Mouse (Mus musculus) neural tube, embryonic 14.5 days (tissue): ENCODE results near the gene Olfr1015. TPM values are rescaled to one million over a fixed set of nuclear protein-coding genes. Genes with fewer than 3 reads are reported as not detected.

ENCODE experiments used
- ATAC-seq: fragments of 200-750 bp; cut with Nextera tagmentation; 2 replicates; pipeline ENCODE4 v1.8.0; 2017; ENCODE audit warnings: low read depth, mild to moderate bottlenecking, moderate TSS enrichment, moderate library complexity
- H3K27ac ChIP-seq: fragments of 300-500 bp; sonication (generic); 2 replicates; pipeline ENCODE4 v1.5.1; 2014; ENCODE audit warnings: low read depth, mild to moderate bottlenecking, control low read depth, low read length, moderate library complexity, mixed read lengths
- H3K27me3 ChIP-seq: fragments of 300-500 bp; sonication (generic); 2 replicates; pipeline ENCODE4 v1.6.1; 2014; ENCODE audit warnings: low read length; ENCODE audit not compliant: control insufficient read depth, insufficient read depth
- H3K36me3 ChIP-seq: fragments of 300-500 bp; sonication (generic); 2 replicates; pipeline ENCODE4 v1.6.1; 2014; ENCODE audit warnings: low read length, mixed read lengths; ENCODE audit not compliant: control insufficient read depth, insufficient read depth
- H3K4me1 ChIP-seq: fragments of 300-500 bp; sonication (generic); 2 replicates; pipeline ENCODE4 v1.6.1; 2014; ENCODE audit warnings: low read length; ENCODE audit not compliant: control insufficient read depth, insufficient read depth
- H3K4me2 ChIP-seq: fragments of 300-500 bp; sonication (generic); 2 replicates; pipeline ENCODE4 v1.6.1; 2014; ENCODE audit warnings: mild to moderate bottlenecking, low read depth, low read length, control low read depth
- H3K4me3 ChIP-seq: fragments of 300-500 bp; sonication (generic); 2 replicates; pipeline ENCODE4 v1.5.1; 2014; ENCODE audit warnings: low read depth, low read length, control low read depth, mixed read lengths
- H3K9ac ChIP-seq: fragments of 300-500 bp; sonication (generic); replicated peaks from 2 replicates; pipeline ENCODE4 v1.6.1; 2014; ENCODE audit warnings: low read depth, mild to moderate bottlenecking, control low read depth, low read length, mixed read lengths
- H3K9me3 ChIP-seq: fragments of 300-500 bp; sonication (generic); 2 replicates; pipeline ENCODE4 v1.6.1; 2016; ENCODE audit warnings: low read length; ENCODE audit not compliant: control insufficient read depth
- WGBS: fragments of 180-500 bp; shearing (Covaris S2); extraction: QIAGEN DNeasy Blood & Tissue Kit; methylation state at CpG from one replicate; pipeline ENCODE4 v1.1.7; 2014; 5-methylcytosine and 5-hydroxymethylcytosine counted together
- polyA plus RNA-seq: library from polyadenylated mRNA; unstranded; fragments of >200 nt; fragmentation: Nextera tagmentation; extraction: Ambion mirVana; gene quantifications from 2 replicates; pipeline ENCODE4 v1.2.1, GENCODE M21; 2014

Gene Olfr1015
- polyA plus RNA-seq = not detected in 2 replicates

DNA sequence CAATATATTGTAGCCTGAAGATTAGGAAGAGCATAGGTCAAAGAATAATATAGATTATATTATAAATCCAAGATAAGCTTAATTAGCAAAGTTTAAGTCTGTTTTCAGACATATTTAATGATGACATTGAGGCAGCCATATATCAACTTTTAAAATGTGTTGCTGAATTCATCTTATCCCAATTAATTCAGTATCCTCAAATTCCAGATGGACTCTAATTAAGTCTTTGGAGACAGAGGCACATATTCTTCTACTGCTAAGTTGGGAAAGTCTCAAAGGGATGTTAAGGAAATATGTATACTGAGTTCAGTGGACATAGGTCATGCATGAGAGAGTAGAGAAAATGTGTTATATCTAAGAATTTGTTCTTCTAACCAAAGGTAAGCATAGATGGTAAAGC, at the start of gene Olfr1015:
TSS of gene Olfr1015 (plus strand) at position 301 of the 400 bp plus-strand sequence.
- H3K36me3 ChIP-seq = no peaks in the 10 kb centered on the region
- no peak within 1 kb of the TSS for H3K9ac ChIP-seq
- no peaks in the 10 kb centered on the region for H3K4me1 ChIP-seq
- no peak within 1 kb of the TSS for H3K27ac ChIP-seq
- H3K4me3 ChIP-seq = no peak within 1 kb of the TSS
- no peak within 1 kb of the TSS for H3K4me2 ChIP-seq
- H3K27me3 ChIP-seq = no peaks in the 10 kb centered on the region
- no peaks in the 10 kb centered on the region for H3K9me3 ChIP-seq
- no peak for ATAC-seq

DNA sequence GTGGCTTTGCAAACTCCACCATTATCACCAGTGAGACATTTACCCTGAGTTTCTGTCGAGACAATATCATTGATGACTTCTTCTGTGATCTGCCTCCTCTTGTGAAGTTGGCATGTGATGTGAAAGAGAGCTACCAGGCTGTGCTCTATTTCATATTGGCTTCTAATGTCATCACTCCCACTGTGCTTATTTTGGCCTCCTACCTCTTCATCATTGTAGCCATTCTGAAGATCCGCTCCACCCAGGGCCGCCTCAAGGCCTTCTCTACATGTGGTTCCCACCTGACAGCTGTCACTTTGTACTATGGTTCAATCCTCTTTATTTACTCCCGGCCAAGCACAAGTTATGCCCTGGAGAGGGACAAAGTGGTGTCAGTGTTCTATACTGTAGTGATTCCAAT, 28.0 kb upstream of the Olfr1015 start:
- WGBS = 79% methylated on average over 4 of the region's 4 CpGs
- Histone ChIP-seq H3K27me3 (no peaks in the 10 kb centered on the region), H3K27ac (no peak overlapping the region), H3K4me2 (no peak overlapping the region), H3K4me3 (no peak overlapping the region), H3K4me1 (no peaks in the 10 kb centered on the region), H3K36me3 (no peaks in the 10 kb centered on the region), H3K9ac (no peak overlapping the region), H3K9me3 (no peaks in the 10 kb centered on the region)
- ATAC-seq = no peak

GRCm38 (mm10) chr2:85762666-85763065, 19.2 kb upstream of the Olfr1015 start, which contains the start of gene Olfr1012:
Olfr1012 (minus strand) TSS chr2:85762766.
- Histone ChIP-seq H3K4me3 (no peak within 1 kb of the TSS), H3K9me3 (no peaks in the 10 kb centered on the region), H3K9ac (no peak within 1 kb of the TSS), H3K36me3 (no peaks in the 10 kb centered on the region), H3K27me3 (no peaks in the 10 kb centered on the region), H3K27ac (no peak within 1 kb of the TSS), H3K4me2 (no peak within 1 kb of the TSS), H3K4me1 (no peaks in the 10 kb centered on the region)
- WGBS = 64% methylated on average over 1 of the region's 1 CpGs
- no peak for ATAC-seq

DNA sequence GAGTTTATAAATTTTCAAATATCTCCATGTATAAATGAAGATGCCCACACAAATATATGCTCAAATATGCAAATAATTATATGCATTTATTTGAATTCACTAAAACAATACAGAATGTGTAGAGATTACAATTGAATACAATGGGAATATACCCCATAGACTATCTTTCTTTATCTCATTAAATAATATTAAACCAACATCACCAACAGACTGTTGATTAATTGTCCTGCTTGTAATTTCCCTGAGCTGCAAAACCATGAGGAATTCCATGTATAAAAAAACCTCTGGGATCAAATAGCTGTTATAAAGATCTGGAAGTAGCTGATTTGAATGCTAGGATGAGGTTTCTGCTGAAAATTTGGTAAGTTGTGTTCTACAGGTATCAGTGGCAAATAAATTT, 15.0 kb upstream of the Olfr1015 start, which contains the start of gene Olfr1013:
TSS of gene Olfr1013 (plus strand) at position 301 of the 400 bp plus-strand sequence.
- Histone ChIP-seq H3K4me2 (no peak within 1 kb of the TSS), H3K4me3 (no peak within 1 kb of the TSS), H3K27me3 (no peaks in the 10 kb centered on the region), H3K4me1 (no peaks in the 10 kb centered on the region), H3K27ac (no peak within 1 kb of the TSS), H3K9me3 (no peaks in the 10 kb centered on the region), H3K36me3 (no peaks in the 10 kb centered on the region), H3K9ac (no peak within 1 kb of the TSS)
- no peak for ATAC-seq

DNA sequence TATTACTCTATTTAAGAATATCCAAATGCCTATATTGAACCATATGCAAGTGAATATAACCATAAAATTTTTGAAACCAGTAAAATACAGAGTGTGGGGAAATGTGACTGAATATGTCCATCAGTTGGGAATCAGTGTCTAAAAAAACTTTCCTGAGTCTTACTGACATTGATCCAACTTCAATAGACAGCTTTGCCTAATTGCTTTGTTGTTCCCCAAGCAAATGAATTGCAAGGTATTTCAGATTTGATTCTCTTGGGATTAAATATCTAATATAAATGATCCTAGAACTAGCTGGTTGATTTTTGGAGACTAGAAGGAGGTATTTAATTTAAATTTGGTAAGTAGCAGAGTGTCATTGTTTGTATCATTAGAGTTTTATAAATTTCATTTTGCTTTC, 9.4 kb upstream of the Olfr1015 start, which contains the start of gene Olfr1014:
TSS of gene Olfr1014 (plus strand) at position 301 of the 400 bp plus-strand sequence.
- Histone ChIP-seq H3K27me3 (no peaks in the 10 kb centered on the region), H3K27ac (no peak within 1 kb of the TSS), H3K9me3 (no peaks in the 10 kb centered on the region), H3K9ac (no peak within 1 kb of the TSS), H3K4me3 (no peak within 1 kb of the TSS), H3K4me1 (no peaks in the 10 kb centered on the region), H3K36me3 (no peaks in the 10 kb centered on the region), H3K4me2 (no peak within 1 kb of the TSS)
- no peak for ATAC-seq

- Histone ChIP-seq H3K4me1 (no peaks in the 10 kb centered on the region), H3K27me3 (no peaks in the 10 kb centered on the region), H3K9me3 (no peaks in the 10 kb centered on the region), H3K4me3 (no peak overlapping the region), H3K9ac (no peak overlapping the region), H3K27ac (no peak overlapping the region), H3K36me3 (no peaks in the 10 kb centered on the region), H3K4me2 (no peak overlapping the region)
- WGBS = 58% methylated on average over 2 of the region's 2 CpGs
- ATAC-seq = no peak
Measured at GRCm38 (mm10) chr2:85792331-85792730, 10.5 kb downstream of the Olfr1015 start.

- Histone ChIP-seq H3K4me3 (no peak within 1 kb of the TSS), H3K27me3 (no peaks in the 10 kb centered on the region), H3K9me3 (no peaks in the 10 kb centered on the region), H3K9ac (no peak within 1 kb of the TSS), H3K4me1 (no peaks in the 10 kb centered on the region), H3K4me2 (no peak within 1 kb of the TSS), H3K36me3 (no peaks in the 10 kb centered on the region), H3K27ac (no peak within 1 kb of the TSS)
- no peak for ATAC-seq
- WGBS = 95% methylated on average over 2 of the region's 2 CpGs
Measured at GRCm38 (mm10) chr2:85802444-85802843, 20.6 kb downstream of the Olfr1015 start, which contains the start of gene Olfr1016. Olfr1016 (minus strand) TSS chr2:85802544.

- ATAC-seq = no peak
- no peaks in the 10 kb centered on the region for H3K27me3 ChIP-seq
Measured at GRCm38 (mm10) chr2:85804501-85804900, 22.7 kb downstream of the Olfr1015 start.

DNA sequence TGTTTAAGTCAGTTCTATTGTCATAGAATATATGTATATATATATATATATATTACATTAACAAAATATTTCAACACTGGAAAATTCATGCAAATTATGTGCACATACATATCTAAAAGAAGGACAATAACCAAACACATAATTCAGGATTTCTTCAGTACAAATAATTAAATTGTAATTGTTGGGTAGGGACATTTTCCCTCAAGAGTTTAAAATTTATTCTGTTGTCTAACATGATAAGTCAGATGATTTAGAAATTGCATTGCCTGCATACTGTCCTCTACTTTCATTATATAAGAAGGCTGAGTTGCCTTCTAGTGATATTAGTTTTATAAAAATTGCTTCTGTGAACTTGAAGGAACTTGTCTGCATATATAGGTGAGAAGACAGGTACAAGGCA, 36.4 kb downstream of the Olfr1015 start, which contains the start of gene Olfr1018:
TSS of gene Olfr1018 (plus strand) at position 301 of the 400 bp plus-strand sequence.
- Histone ChIP-seq H3K36me3 (no peaks in the 10 kb centered on the region), H3K27me3 (no peaks in the 10 kb centered on the region), H3K9ac (no peak within 1 kb of the TSS), H3K9me3 (no peaks in the 10 kb centered on the region), H3K4me2 (no peak within 1 kb of the TSS), H3K27ac (no peak within 1 kb of the TSS), H3K4me3 (no peak within 1 kb of the TSS), H3K4me1 (no peaks in the 10 kb centered on the region)
- no peak for ATAC-seq

More at GRCm38 (mm10) chr2:85804501-85804900, 22.7 kb downstream of the Olfr1015 start:
- no peak overlapping the region for H3K4me3 ChIP-seq
- no peak overlapping the region for H3K9ac ChIP-seq
- no peaks in the 10 kb centered on the region for H3K36me3 ChIP-seq
- H3K4me2 ChIP-seq = no peak overlapping the region
- H3K27ac ChIP-seq = no peak overlapping the region
- no peaks in the 10 kb centered on the region for H3K4me1 ChIP-seq
- no peaks in the 10 kb centered on the region for H3K9me3 ChIP-seq
- 87% methylated on average over 4 of the region's 4 CpGs for WGBS
